Mouse (Mus musculus): ENCODE results near the gene Pkib. TPM values are rescaled to one million over a fixed set of nuclear protein-coding genes. Genes with fewer than 3 reads are reported as not detected.

The Pkib gene
- total and polyA plus RNA-seq, 3 experiments = not detected

DNA sequence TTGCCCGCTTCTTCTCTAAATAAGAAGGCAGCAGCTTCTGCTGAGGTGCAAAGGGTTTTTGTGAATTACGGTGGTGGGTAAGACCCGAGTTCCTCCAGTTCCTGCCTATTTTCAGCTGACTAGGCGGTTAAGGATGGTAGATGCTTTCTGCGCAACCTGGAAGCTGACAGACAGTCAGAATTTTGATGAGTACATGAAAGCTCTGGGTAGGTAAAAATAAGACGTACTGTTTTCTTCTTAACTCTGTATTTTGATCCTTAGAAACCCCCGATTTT lies 153.0 kb downstream of the Pkib start, which contains the start of gene Fabp7:
Gene Fabp7 (plus strand): TSS at position 6 of the 275 bp plus-strand sequence.
- Histone ChIP-seq H3K27me3 (ENCODE audit: control insufficient read depth in 1 of 2, insufficient read depth in 2 of 2, low read length in 2 of 2) (no peaks in the 10 kb centered on the region), H3K4me1 (ENCODE audit: control insufficient read depth in 1 of 2, insufficient read depth in 2 of 2, low read length in 2 of 2) (no peaks in the 10 kb centered on the region), H3K4me3 (ENCODE audit: control insufficient read depth in 1 of 2, insufficient read depth in 1 of 2, low read depth in 2 of 2, low read length in 2 of 2) (no peak within 1 kb of the TSS), H3K9me3 (replicated peaks; ENCODE audit: insufficient read depth, low read length) (no peaks in the 10 kb centered on the region), H3K36me3 (ENCODE audit: control insufficient read depth in 1 of 2, insufficient read depth in 2 of 2, low read length in 2 of 2) (no peaks in the 10 kb centered on the region), H3K79me2 (ENCODE audit: control insufficient read depth, insufficient read depth, low read length, poor library complexity) (no peaks in the 10 kb centered on the region), H3K9ac (ENCODE audit: control insufficient read depth, low read depth, low read length, poor library complexity, severe bottlenecking) (no peak within 1 kb of the TSS), H3K27ac (ENCODE audit: control insufficient read depth, low read depth, low read length) (no peak within 1 kb of the TSS)
- DNase-seq (ENCODE audit: low read depth, low spot score) = no peak
- TF ChIP-seq POLR2A (IDR thresholded peaks at IDR 0.05; ENCODE audit: control insufficient read depth in 1 of 2, insufficient read depth in 1 of 2, low read depth in 1 of 2, low read length in 2 of 2, poor library complexity in 1 of 2) = no peak

DNA sequence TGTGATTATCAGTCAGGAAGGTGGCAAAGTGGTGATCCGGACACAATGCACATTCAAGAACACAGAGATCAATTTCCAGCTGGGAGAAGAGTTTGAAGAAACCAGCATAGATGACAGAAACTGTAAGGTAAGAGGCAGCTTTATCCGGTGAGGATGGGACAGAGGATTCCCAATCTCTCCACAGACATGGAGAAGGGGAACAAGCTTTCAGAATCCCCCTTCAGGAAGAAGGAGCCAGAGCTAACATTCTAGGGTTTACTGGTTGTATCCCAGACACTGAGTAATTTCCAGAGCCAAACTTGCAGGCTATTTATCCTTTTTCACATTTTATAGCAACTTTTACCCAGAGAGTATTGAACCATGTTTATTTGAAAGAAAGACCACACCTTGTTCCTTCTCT lies 153.8 kb downstream of the Pkib start:
- no peaks in the 10 kb centered on the region for H3K4me1 ChIP-seq (ENCODE audit: control insufficient read depth in 1 of 2, insufficient read depth in 2 of 2, low read length in 2 of 2)
- H3K9me3 ChIP-seq (replicated peaks; ENCODE audit: insufficient read depth, low read length) = no peaks in the 10 kb centered on the region
- H3K9ac ChIP-seq (ENCODE audit: control insufficient read depth, low read depth, low read length, poor library complexity, severe bottlenecking) = no peak overlapping the region
- H3K27ac ChIP-seq (ENCODE audit: control insufficient read depth, low read depth, low read length) = no peak overlapping the region
- H3K36me3 ChIP-seq (ENCODE audit: control insufficient read depth in 1 of 2, insufficient read depth in 2 of 2, low read length in 2 of 2) = no peaks in the 10 kb centered on the region
- H3K27me3 ChIP-seq (ENCODE audit: control insufficient read depth in 1 of 2, insufficient read depth in 2 of 2, low read length in 2 of 2) = no peaks in the 10 kb centered on the region
- no peak for TF ChIP-seq SMC3 (IDR thresholded peaks at IDR 0.05; ENCODE audit: low read depth, low read length)
- TF ChIP-seq USF2 (IDR thresholded peaks at IDR 0.05; ENCODE audit: borderline replicate concordance in 1 of 2, insufficient read depth in 1 of 2, low read depth in 1 of 2, low read length in 2 of 2) = no peak
- TF ChIP-seq GABPA (IDR thresholded peaks at IDR 0.05; ENCODE audit: low read depth, low read length) = no peak
- no peak for TF ChIP-seq ZNF384 (IDR thresholded peaks at IDR 0.05; ENCODE audit: low read depth, low read length)
- no peak for TF ChIP-seq USF1 (IDR thresholded peaks at IDR 0.05; ENCODE audit: low read depth, low read length)
- TF ChIP-seq GATA1 (IDR thresholded peaks at IDR 0.05; ENCODE audit: low read depth, low read length) = no peak
- no peak overlapping the region for H3K4me3 ChIP-seq (ENCODE audit: control insufficient read depth in 1 of 2, insufficient read depth in 1 of 2, low read depth in 2 of 2, low read length in 2 of 2)
- no peak for DNase-seq (ENCODE audit: low read depth, low spot score)
- no peaks in the 10 kb centered on the region for H3K79me2 ChIP-seq (ENCODE audit: control insufficient read depth, insufficient read depth, low read length, poor library complexity)

Other genes with a start within 250 kb of the Pkib start
- 4.5 and 6.1 TPM in 2 replicates for gene Hsf2, start 145.6 kb upstream of the Pkib start, total RNA-seq (2012; rRNA removed)
- gene Hsf2, start 145.6 kb upstream of the Pkib start, polyA plus RNA-seq (2012; ENCODE audit: insufficient read depth in 1 of 2, insufficient read length in 2 of 2, low read depth in 1 of 2, low replicate concordance in 2 of 2, missing spikeins in 1 of 2) = 1 to 10 TPM in 1 of 2 experiments, not detected in 1; 6.1 TPM
- 35.4 and 38.3 TPM in 2 replicates for gene Serinc1, start 99.5 kb upstream of the Pkib start, total RNA-seq (2012; rRNA removed)
- gene Serinc1, start 99.5 kb upstream of the Pkib start, polyA plus RNA-seq (2012; ENCODE audit: insufficient read depth in 1 of 2, insufficient read length in 2 of 2, low read depth in 1 of 2, low replicate concordance in 2 of 2, missing spikeins in 1 of 2) = 10 to 100 TPM in 1 of 2 experiments, not detected in 1; 42.8 TPM
- gene Fabp7, start 152.9 kb downstream of the Pkib start, total RNA-seq (2012; rRNA removed) = 12.7 and 26.4 TPM in 2 replicates
- gene Fabp7, start 152.9 kb downstream of the Pkib start, polyA plus RNA-seq (2012; ENCODE audit: insufficient read depth in 1 of 2, insufficient read length in 2 of 2, low read depth in 1 of 2, low replicate concordance in 2 of 2, missing spikeins in 1 of 2) = 1 to 10 TPM in 1 of 2 experiments, not detected in 1; 4.1 TPM
- 0.04 TPM in 1 of 2 replicates, not detected in the other for gene Smpdl3a, start 162.4 kb downstream of the Pkib start, total RNA-seq (2012; rRNA removed)
- gene Smpdl3a, start 162.4 kb downstream of the Pkib start, polyA plus RNA-seq (2012; ENCODE audit: insufficient read depth in 1 of 2, insufficient read length in 2 of 2, low read depth in 1 of 2, low replicate concordance in 2 of 2, missing spikeins in 1 of 2) = not detected

Data from MEL (cell line).